Mouse (Mus musculus) lung, postnatal 0 days (tissue): ENCODE measurements around the gene Endog.

Experiments used
- CTCF ChIP-seq: IDR thresholded peaks from 2 replicates; pipeline ENCODE4 v1.5.1; 2016; ENCODE audit warnings: antibody characterized with exemption, mild to moderate bottlenecking
- EP300 ChIP-seq: IDR thresholded peaks from 2 replicates; pipeline ENCODE4 v1.6.1; 2016; ENCODE audit warnings: antibody characterized with exemption, mild to moderate bottlenecking, control low read depth

GRCm38 (mm10) chr2:30175897-30176296, 4.6 kb downstream of the Endog start:
- TF ChIP-seq CTCF: peak; percentile 43
- no peak for TF ChIP-seq EP300
